Mouse (Mus musculus) brown adipose tissue, adult 24 weeks (tissue): ENCODE measurements around the gene Endog. TPM values are rescaled to one million over a fixed set of nuclear protein-coding genes. Genes with fewer than 3 reads are reported as not detected.
A peak's percentile ranks its signal among the peaks of the same experiment; 100 is the strongest.

Experiments used
- H3K27ac ChIP-seq: fragments of 200-500 bp; replicated peaks from 2 replicates; pipeline ENCODE4 v1.5.1; 2012; ENCODE audit warnings: low read depth, mild to moderate bottlenecking, low read length
- H3K4me1 ChIP-seq: fragments of 200-500 bp; 2 replicates; pipeline ENCODE4 v1.6.1; 2012; ENCODE audit warnings: low read length, mixed read lengths; ENCODE audit not compliant: control insufficient read depth, insufficient read depth, insufficient read length
- H3K4me3 ChIP-seq: fragments of 200-500 bp; 2 replicates; pipeline ENCODE4 v1.5.1; 2012; ENCODE audit warnings: low read depth, mild to moderate bottlenecking, low read length, moderate library complexity; ENCODE audit not compliant: insufficient read depth
- polyA plus RNA-seq: library from polyadenylated mRNA; stranded (reverse); fragments of >200 nt; gene quantifications from 2 replicates; pipeline ENCODE4 v1.2.4, GENCODE M21; 2012; ENCODE audit not compliant: missing spikeins, insufficient read depth, insufficient read length

The Endog gene
- polyA plus RNA-seq, 1 experiment = 64.4 TPM

- Histone ChIP-seq H3K4me1 (no peaks in the 10 kb centered on the region; the same call in 1 of the 2 replicates), H3K4me3 (no peak overlapping the region), H3K27ac (no peak overlapping the region)
These were observed 40.9 kb downstream of the Endog start for GRCm38 (mm10) chr2:30212169-30212545.

- H3K4me3 ChIP-seq = no peak overlapping the region
- H3K27ac ChIP-seq = no peak overlapping the region
- no peaks in the 10 kb centered on the region; the same call in 1 of the 2 replicates for H3K4me1 ChIP-seq
These were observed 41.7 kb downstream of the Endog start for GRCm38 (mm10) chr2:30212951-30213350.

GRCm38 (mm10) chr2:30214745-30215144, 43.5 kb downstream of the Endog start:
- H3K4me1 ChIP-seq = no peaks in the 10 kb centered on the region; the same call in 1 of the 2 replicates
- H3K27ac ChIP-seq = 0 out of 2 replicates have a peak overlapping the region, but pooled peaks have one; percentile 4
- no peak overlapping the region for H3K4me3 ChIP-seq

- Histone ChIP-seq H3K4me3 (no peak overlapping the region), H3K27ac (no peak overlapping the region), H3K4me1 (no peaks in the 10 kb centered on the region; the same call in 1 of the 2 replicates)
These were observed 44.2 kb downstream of the Endog start for GRCm38 (mm10) chr2:30215493-30215892.

DNA sequence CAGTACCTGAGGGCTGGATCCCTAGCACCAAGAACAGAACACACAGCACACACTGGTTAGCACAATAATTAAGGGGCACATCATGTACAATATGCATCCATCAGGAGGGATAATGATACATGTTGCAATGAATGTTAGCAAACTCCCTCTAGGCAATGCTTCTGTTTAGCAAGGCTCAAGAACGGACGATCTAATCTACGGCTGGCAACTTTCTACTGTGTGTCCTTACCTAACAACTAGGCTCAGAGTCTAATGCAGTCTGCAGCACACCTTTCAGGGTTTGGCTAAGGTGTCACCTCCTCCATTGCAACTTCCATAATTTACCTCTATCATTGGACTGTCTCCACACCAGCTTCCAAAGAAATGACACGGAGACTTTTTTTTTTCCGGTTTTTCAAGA, 45.0 kb downstream of the Endog start:
- H3K4me3 ChIP-seq = no peak overlapping the region
- H3K4me1 ChIP-seq = no peaks in the 10 kb centered on the region; the same call in 1 of the 2 replicates
- H3K27ac ChIP-seq = no peak overlapping the region

Other genes starting within 250 kb of the Endog start
- gene Gle1, start 236.1 kb upstream of the Endog start, polyA plus RNA-seq = 13.1 and 20.3 TPM in 2 replicates
- 81.3 and 132 TPM in 2 replicates for gene Sptan1, start 205.9 kb upstream of the Endog start, polyA plus RNA-seq
- gene Wdr34, start 122.6 kb upstream of the Endog start, polyA plus RNA-seq = 6.2 and 6.6 TPM in 2 replicates
- 131 and 139 TPM in 2 replicates for gene Set, start 114.1 kb upstream of the Endog start, polyA plus RNA-seq
- gene Pkn3, start 93.8 kb upstream of the Endog start, polyA plus RNA-seq = 1.3 and 4.2 TPM in 2 replicates
- gene Zdhhc12, start 77.8 kb upstream of the Endog start, polyA plus RNA-seq = 3.8 and 5.7 TPM in 2 replicates
- gene Zer1, start 46.9 kb upstream of the Endog start, polyA plus RNA-seq = 19.2 and 23.8 TPM in 2 replicates
- 28.8 and 38.6 TPM in 2 replicates for gene Tbc1d13, start 37.7 kb upstream of the Endog start, polyA plus RNA-seq
- 11.0 and 12.7 TPM in 2 replicates for gene Spout1, start 7.0 kb downstream of the Endog start, polyA plus RNA-seq
- gene Kyat1, start 34.4 kb downstream of the Endog start, polyA plus RNA-seq = 17.4 and 19.1 TPM in 2 replicates
- 11.9 and 14.8 TPM in 2 replicates for gene Lrrc8a, start 66.2 kb downstream of the Endog start, polyA plus RNA-seq
- not detected in 2 replicates for gene Gm28035, start 69.1 kb downstream of the Endog start, polyA plus RNA-seq
- 16.2 and 19.3 TPM in 2 replicates for gene Phyhd1, start 94.7 kb downstream of the Endog start, polyA plus RNA-seq
- not detected in 2 replicates for gene Gm28038, start 109.5 kb downstream of the Endog start, polyA plus RNA-seq
- gene Dolk, start 114.8 kb downstream of the Endog start, polyA plus RNA-seq = 37.8 and 40.5 TPM in 2 replicates
- 10.9 and 19.5 TPM in 2 replicates for gene Nup188, start 114.9 kb downstream of the Endog start, polyA plus RNA-seq
- 66.4 and 76.9 TPM in 2 replicates for gene Sh3glb2, start 187.8 kb downstream of the Endog start, polyA plus RNA-seq
- gene Miga2, start 192.7 kb downstream of the Endog start, polyA plus RNA-seq = 77.1 and 78.5 TPM in 2 replicates
- 10.4 and 13.8 TPM in 2 replicates for gene Dolpp1, start 220.8 kb downstream of the Endog start, polyA plus RNA-seq
- gene Crat, start 244.3 kb downstream of the Endog start, polyA plus RNA-seq = 378 and 560 TPM in 2 replicates
- gene Ptpa, start 244.5 kb downstream of the Endog start, polyA plus RNA-seq = 83.8 and 94.3 TPM in 2 replicates